Mouse (Mus musculus) stomach, postnatal 0 days (tissue): ENCODE measurements around the gene Tbc1d5.

Source experiments
- CTCF ChIP-seq: IDR thresholded peaks from 2 replicates; pipeline ENCODE4 v1.5.1; 2016; ENCODE audit warnings: antibody characterized with exemption, low read depth, mild to moderate bottlenecking, moderate library complexity
- EP300 ChIP-seq: optimal IDR thresholded peaks from 2 replicates; pipeline ENCODE3; 2016; ENCODE audit warnings: antibody characterized with exemption

DNA sequence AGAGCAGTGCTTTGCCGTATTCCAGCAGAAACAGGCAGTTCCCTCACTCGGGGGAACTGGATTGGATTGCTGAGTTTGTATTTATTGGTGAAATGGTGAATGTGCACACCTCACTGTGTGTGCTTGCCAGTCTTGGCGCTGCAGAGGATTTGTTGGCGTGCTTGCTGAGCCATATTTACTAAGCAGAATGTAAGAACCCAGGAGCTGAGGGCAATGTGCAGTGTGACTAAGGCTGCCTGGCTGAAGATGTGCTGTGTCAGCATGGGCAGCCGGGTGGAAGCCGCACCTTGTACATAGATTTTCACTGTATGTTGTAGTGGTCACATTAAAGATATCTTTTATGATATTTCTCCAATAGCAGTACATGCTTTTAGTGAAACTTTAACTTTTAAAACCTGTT is 491.0 kb downstream of the Tbc1d5 start:
- TF ChIP-seq CTCF, result no peak
- TF ChIP-seq EP300, result no peak
